Comparison of ENCODE assay signal across 24 mouse cellular contexts in genomic region chr6:127269525-127270044, GRCm38 (mm10).
A peak's percentile ranks its signal among the peaks of the same experiment; 100 is the strongest.
DNase-seq lines count a peak whose midpoint lies in the region; ATAC-seq and TF ChIP-seq lines count a peak whose summit lies in the region.
"Had no signal": no experiment of that assay in that cellular context is flagged by ENCODE, and none has a peak within 500 bp of the region (broad histone marks: within the 10 kb centered on the region; RNA-seq: fewer than 3 reads in every experiment).

No protein-coding gene starts in this region.

- intact Hi-C loops in gastrocnemius, postnatal 14 days (cut with DNase I; ENCODE audit: low total_unique reads), result no loop called here

- DNase-seq in ES-CJ7 (ENCODE audit: low read depth, low spot score), result peak; percentile 77
- DNase-seq in layer of hippocampus, adult 2 months (ENCODE audit: low spot score in 2 of 2), result no peak
- no peak for DNase-seq in c-Kit-positive CD71-positive TER-119-positive erythroid progenitor cells, embryonic 14.5 days (ENCODE audit: low spot score)
- no peak for DNase-seq in gastrocnemius, postnatal 14 days
- DNase-seq: adrenal gland, postnatal 10 days; cerebellum, adult 9-11 months; heart, postnatal 36 days; kidney, adult 18-20 months; kidney, postnatal 4 days; lung, embryonic 14.5 days; midbrain, embryonic 14.5 days; retina, postnatal 1 day; right cerebral cortex, postnatal 25 days had no signal

- WGBS in intestine, embryonic 16.5 days, result 68% methylated on average over 7 of the region's 7 CpGs
- 67% methylated on average over 7 of the region's 7 CpGs for WGBS in stomach, embryonic 16.5 days

- peak overlapping the region; percentile 59 for H3K4me3 ChIP-seq in E14TG2a.4 (replicated peaks; ENCODE audit: low read length)
- H3K4me3 ChIP-seq in intestine, embryonic 16.5 days (ENCODE audit: low read length), result no peak overlapping the region
- H3K4me3 ChIP-seq in stomach, embryonic 16.5 days (replicated peaks; ENCODE audit: low read length), result no peak overlapping the region
- no peak overlapping the region for H3K4me3 ChIP-seq in layer of hippocampus, adult 2 months
- H3K4me3 ChIP-seq: heart, embryonic 15.5 days; left cerebral cortex, adult 2 months; limb, embryonic 15.5 days; megakaryocyte, embryonic 14.5 days; neural tube, embryonic 12.5 days had no signal

- peaks cover 77% of the 10 kb centered on the region for H3K4me1 ChIP-seq in E14TG2a.4 (replicated peaks; ENCODE audit: low read depth, low read length)
- peaks cover 27% of the 10 kb centered on the region for H3K4me1 ChIP-seq in intestine, embryonic 16.5 days (ENCODE audit: control insufficient read depth, insufficient read depth, low read length)
- H3K4me1 ChIP-seq in stomach, embryonic 16.5 days (ENCODE audit: control insufficient read depth, insufficient read depth, low read length), result peaks cover 12% of the 10 kb centered on the region; the same call in 1 of the 2 replicates

- H3K27me3 ChIP-seq in E14TG2a.4 (ENCODE audit: insufficient read depth, low read length), result peaks cover 3% of the 10 kb centered on the region; the same call in 1 of the 2 replicates
- H3K27me3 ChIP-seq in intestine, embryonic 16.5 days (replicated peaks; ENCODE audit: control insufficient read depth, insufficient read depth, low read length), result no peaks in the 10 kb centered on the region
- H3K27me3 ChIP-seq in stomach, embryonic 16.5 days (ENCODE audit: control insufficient read depth, insufficient read depth, low read length), result no peaks in the 10 kb centered on the region
- H3K27me3 ChIP-seq: limb, embryonic 15.5 days; neural tube, embryonic 12.5 days had no signal

- ATAC-seq in intestine, embryonic 16.5 days, result no peak
- no peak for ATAC-seq in stomach, embryonic 16.5 days (ENCODE audit: insufficient read depth, low FRiP score)
- ATAC-seq: hindbrain, embryonic 16.5 days had no signal

- peak overlapping the region; percentile 84 for H3K27ac ChIP-seq in intestine, embryonic 16.5 days (ENCODE audit: low read length)
- H3K27ac ChIP-seq in stomach, embryonic 16.5 days (ENCODE audit: low read length), result peak overlapping the region; percentile 77
- H3K27ac ChIP-seq in layer of hippocampus, adult 2 months, result no peak overlapping the region
- H3K27ac ChIP-seq: heart, embryonic 15.5 days; left cerebral cortex, adult 2 months; limb, embryonic 15.5 days; liver, embryonic 14.5 days; neural tube, embryonic 12.5 days had no signal

- H3K9me3 ChIP-seq in E14TG2a.4 (ENCODE audit: low read length), result no peaks in the 10 kb centered on the region
- no peaks in the 10 kb centered on the region for H3K9me3 ChIP-seq in intestine, embryonic 16.5 days (ENCODE audit: control insufficient read depth, low read length)
- 0 out of 2 replicates have a peak, but pooled peaks cover 5% of the 10 kb centered on the region for H3K9me3 ChIP-seq in stomach, embryonic 16.5 days (replicated peaks; ENCODE audit: control insufficient read depth, low read length)
- H3K9me3 ChIP-seq: heart, embryonic 15.5 days; limb, embryonic 15.5 days; neural tube, embryonic 12.5 days had no signal

- no peaks in the 10 kb centered on the region for H3K36me3 ChIP-seq in E14TG2a.4 (ENCODE audit: insufficient read depth, low read length)
- H3K36me3 ChIP-seq in intestine, embryonic 16.5 days (ENCODE audit: control insufficient read depth, insufficient read depth, low read length), result no peaks in the 10 kb centered on the region
- H3K36me3 ChIP-seq in stomach, embryonic 16.5 days (ENCODE audit: control insufficient read depth, insufficient read depth, low read length), result no peaks in the 10 kb centered on the region
- H3K36me3 ChIP-seq: G1E; heart, embryonic 15.5 days; limb, embryonic 15.5 days; neural tube, embryonic 12.5 days had no signal

- no peak for TF ChIP-seq CTCF in E14TG2a.4 (conservative IDR thresholded peaks at IDR 0.05; ENCODE audit: low read length)
- no peak for TF ChIP-seq CTCF in layer of hippocampus, adult 2 months (conservative IDR thresholded peaks at IDR 0.05)

- H3K4me2 ChIP-seq in intestine, embryonic 16.5 days (ENCODE audit: low read depth, low read length), result no peak overlapping the region
- H3K4me2 ChIP-seq in stomach, embryonic 16.5 days (ENCODE audit: low read depth, low read length), result no peak overlapping the region
- H3K4me2 ChIP-seq: heart, embryonic 15.5 days; limb, embryonic 15.5 days; lung, embryonic 14.5 days; neural tube, embryonic 12.5 days had no signal

- H3K9ac ChIP-seq in intestine, embryonic 16.5 days (ENCODE audit: low read depth, low read length), result no peak overlapping the region
- peak overlapping the region; percentile 33; the same call in 1 of the 2 replicates for H3K9ac ChIP-seq in stomach, embryonic 16.5 days (ENCODE audit: low read length)
- H3K9ac ChIP-seq: heart, embryonic 15.5 days; limb, embryonic 15.5 days; liver, embryonic 14.5 days; lung, embryonic 14.5 days; neural tube, embryonic 12.5 days had no signal
